In the genomic region with DNA sequence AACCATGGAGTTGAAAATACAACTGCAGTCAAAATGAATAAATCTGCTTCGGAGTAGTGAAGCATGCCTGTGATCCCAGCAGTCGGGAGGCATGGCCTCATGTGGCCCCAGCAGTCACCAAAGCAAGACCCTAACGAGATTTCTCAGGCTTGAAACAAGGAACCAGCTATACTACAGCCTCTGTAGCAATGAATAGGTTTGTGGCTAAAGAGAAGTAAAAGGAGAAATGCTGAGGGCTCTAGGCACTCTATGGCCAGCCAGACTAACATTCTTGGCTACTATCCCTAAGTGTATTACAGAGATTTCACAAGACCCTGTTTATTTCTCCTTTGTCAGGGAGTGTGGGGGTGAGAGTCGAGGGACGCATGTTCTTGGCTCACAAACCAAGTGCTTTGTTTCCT, we compare ENCODE assay signal across 13 mouse cellular contexts.
DNase-seq lines count a peak whose midpoint lies in the region; ATAC-seq and TF ChIP-seq lines count a peak whose summit lies in the region.
"Had no signal": no experiment of that assay in that cellular context is flagged by ENCODE, and none has a peak within 500 bp of the region (broad histone marks: within the 10 kb centered on the region; RNA-seq: fewer than 3 reads in every experiment).

No protein-coding gene starts in this region.

- no peaks in the 10 kb centered on the region for H3K9me3 ChIP-seq in heart, postnatal 0 days (replicated peaks; ENCODE audit: control insufficient read depth, low read length)
- no peaks in the 10 kb centered on the region for H3K9me3 ChIP-seq in liver, embryonic 11.5 days (ENCODE audit: control insufficient read depth, low read length)
- H3K9me3 ChIP-seq: heart, embryonic 12.5 days had no signal

- ATAC-seq in heart, postnatal 0 days (ENCODE audit: insufficient read depth, low read depth) = no peak
- ATAC-seq in Patski = peak; percentile 92
- ATAC-seq in liver, embryonic 11.5 days (replicated peaks; ENCODE audit: low FRiP score) = no peak

- intact Hi-C loops in left cerebral cortex, postnatal 4 days (cut with DNase I) = no loop called here

- H3K27me3 ChIP-seq in heart, postnatal 0 days (ENCODE audit: control insufficient read depth, insufficient read depth, low read length) = no peaks in the 10 kb centered on the region
- H3K27me3 ChIP-seq in Patski = no peaks in the 10 kb centered on the region
- H3K27me3 ChIP-seq in liver, embryonic 11.5 days (replicated peaks; ENCODE audit: control insufficient read depth, insufficient read depth, low read length) = no peaks in the 10 kb centered on the region
- H3K27me3 ChIP-seq: heart, embryonic 12.5 days had no signal

- DNase-seq in heart, postnatal 0 days (ENCODE audit: low spot score) = peak; percentile 6
- no peak for DNase-seq in heart, postnatal 4 days
- DNase-seq in Patski (ENCODE audit: low read depth, low spot score) = peak; percentile 12
- DNase-seq in kidney, adult 9 months = peak; percentile 7
- DNase-seq in lung, postnatal 10 days = peak; percentile 48
- no peak for DNase-seq in liver, embryonic 11.5 days (ENCODE audit: low spot score)
- DNase-seq in left cerebral cortex, postnatal 4 days = no peak
- no peak for DNase-seq in urinary bladder, postnatal 14 days (ENCODE audit: low spot score)
- DNase-seq: cerebellum, postnatal 14 days; liver; midbrain, embryonic 14.5 days; spleen, adult 18-20 months had no signal

- TF ChIP-seq CTCF in heart, postnatal 0 days (IDR thresholded peaks at IDR 0.05; ENCODE audit: low read depth) = no peak
- no peak for TF ChIP-seq CTCF in Patski (IDR thresholded peaks at IDR 0.05)

- in situ Hi-C loops in Patski (cut with MboI; ENCODE audit: low pct_unique_long_range_greater_than_20kb) = no loop called here

- no peak for TF ChIP-seq EP300 in heart, postnatal 0 days (IDR thresholded peaks at IDR 0.05; ENCODE audit: low read depth)

- no peak overlapping the region for H3K4me2 ChIP-seq in heart, postnatal 0 days (ENCODE audit: low read depth, low read length)
- H3K4me2 ChIP-seq in liver, embryonic 11.5 days = no peak overlapping the region
- H3K4me2 ChIP-seq: heart, embryonic 12.5 days had no signal

- no peaks in the 10 kb centered on the region for H3K4me1 ChIP-seq in heart, postnatal 0 days (ENCODE audit: control insufficient read depth, insufficient read depth)
- H3K4me1 ChIP-seq in liver, embryonic 11.5 days (replicated peaks; ENCODE audit: control insufficient read depth, insufficient read depth, low read length) = no peaks in the 10 kb centered on the region
- H3K4me1 ChIP-seq: heart, embryonic 12.5 days had no signal

- CTCF ChIA-PET in Patski (lab: Charles Lee) = interaction anchor here (0.7 to 1.9 kb wide), 2 partner anchors 11 to 178 kb away, joined by 3 to 6 read pairs; no protein-coding TSS in a partner anchor

- WGBS in heart, postnatal 0 days = 49% methylated on average over 5 of the region's 5 CpGs
- 58% methylated on average over 5 of the region's 5 CpGs for WGBS in liver, embryonic 11.5 days

- no peaks in the 10 kb centered on the region for H3K36me3 ChIP-seq in heart, postnatal 0 days (replicated peaks; ENCODE audit: control insufficient read depth, insufficient read depth, low read length)
- no peaks in the 10 kb centered on the region for H3K36me3 ChIP-seq in liver, embryonic 11.5 days (ENCODE audit: control insufficient read depth, insufficient read depth, low read length)
- H3K36me3 ChIP-seq: heart, embryonic 12.5 days had no signal

- no peak overlapping the region for H3K4me3 ChIP-seq in heart, postnatal 0 days (ENCODE audit: low read depth, low read length)
- H3K4me3 ChIP-seq in liver, embryonic 11.5 days (ENCODE audit: low read depth, low read length) = no peak overlapping the region
- H3K4me3 ChIP-seq: heart, embryonic 12.5 days had no signal

- no peak overlapping the region for H3K27ac ChIP-seq in heart, postnatal 0 days (ENCODE audit: low read depth)
- no peak overlapping the region for H3K27ac ChIP-seq in liver, embryonic 11.5 days (ENCODE audit: low read depth, low read length)

- POLR2A ChIA-PET in Patski (lab: Charles Lee) = interaction anchor here (0.6 kb wide), 1 partner anchor 11 kb away, joined by 3 read pairs; no protein-coding TSS in a partner anchor

- no peak overlapping the region for H3K9ac ChIP-seq in heart, postnatal 0 days (replicated peaks; ENCODE audit: low read depth, low read length)
- no peak overlapping the region for H3K9ac ChIP-seq in liver, embryonic 11.5 days (ENCODE audit: low read depth, low read length)
- H3K9ac ChIP-seq: heart, embryonic 12.5 days had no signal

Comparison
In these comparisons a context has a peak if more than half of its experiments do, and no peak if none do; other contexts are left out.
1. DNase-seq: peak in heart, postnatal 0 days (single experiment), Patski (single experiment), kidney, adult 9 months (single experiment) and lung, postnatal 10 days (single experiment); none in heart, postnatal 4 days (single experiment), liver, embryonic 11.5 days (single experiment), left cerebral cortex, postnatal 4 days (single experiment) and urinary bladder, postnatal 14 days (single experiment).